Mouse (Mus musculus): ENCODE data around the gene Zfp536. TPM values are rescaled to one million over a fixed set of nuclear protein-coding genes. Genes with fewer than 3 reads are reported as not detected.

Gene Zfp536
- polyA plus RNA-seq, 1 experiment = not detected

GRCm38 (mm10) chr7:37619254-37619653 lies 154.2 kb downstream of the Zfp536 start:
- Histone ChIP-seq H3K4me2 (ENCODE audit: low read depth) (no peak overlapping the region), H3K36me3 (ENCODE audit: control insufficient read depth, insufficient read depth) (no peaks in the 10 kb centered on the region), H3K4me3 (no peak overlapping the region), H3K79me2 (ENCODE audit: control insufficient read depth, insufficient read depth) (no peaks in the 10 kb centered on the region), H3K27me3 (ENCODE audit: control insufficient read depth, insufficient read depth, insufficient read length) (no peaks in the 10 kb centered on the region), H3ac (ENCODE audit: control insufficient read depth, insufficient read length) (no peak overlapping the region)
- no peak for TF ChIP-seq POLR2A (IDR thresholded peaks at IDR 0.05; ENCODE audit: insufficient read length, low read depth)
- TF ChIP-seq CEBPB (IDR thresholded peaks at IDR 0.05; ENCODE audit: insufficient read depth, poor library complexity, severe bottlenecking) = no peak
- no peak for TF ChIP-seq E2F4 (IDR thresholded peaks at IDR 0.05; ENCODE audit: insufficient read depth)
- no peak for TF ChIP-seq POLR2AphosphoS2 (IDR thresholded peaks at IDR 0.05; ENCODE audit: insufficient read length, low read depth)
- no peak for TF ChIP-seq TCF12 (IDR thresholded peaks at IDR 0.05; ENCODE audit: insufficient read depth, poor library complexity, severe bottlenecking)
- no peak for TF ChIP-seq MYOD1 (IDR thresholded peaks at IDR 0.05; ENCODE audit: control insufficient read depth in 1 of 3, insufficient read length in 2 of 3, low read depth in 2 of 3)
- TF ChIP-seq REST (IDR thresholded peaks at IDR 0.05; ENCODE audit: insufficient read depth, insufficient read length) = no peak
- TF ChIP-seq TCF3 (IDR thresholded peaks at IDR 0.05; ENCODE audit: insufficient read length, low read depth) = no peak

GRCm38 (mm10) chr7:37617880-37618279 lies 155.6 kb downstream of the Zfp536 start:
- Histone ChIP-seq H3K79me2 (ENCODE audit: control insufficient read depth, insufficient read depth) (no peaks in the 10 kb centered on the region), H3K27me3 (ENCODE audit: control insufficient read depth, insufficient read depth, insufficient read length) (no peaks in the 10 kb centered on the region), H3K36me3 (ENCODE audit: control insufficient read depth, insufficient read depth) (no peaks in the 10 kb centered on the region), H3K4me2 (ENCODE audit: low read depth) (no peak overlapping the region), H3K4me3 (no peak overlapping the region), H3ac (ENCODE audit: control insufficient read depth, insufficient read length) (no peak overlapping the region)
- TF ChIP-seq TCF3 (IDR thresholded peaks at IDR 0.05; ENCODE audit: insufficient read length, low read depth) (no peak), E2F4 (IDR thresholded peaks at IDR 0.05; ENCODE audit: insufficient read depth) (no peak), REST (IDR thresholded peaks at IDR 0.05; ENCODE audit: insufficient read depth, insufficient read length) (no peak), SRF (IDR thresholded peaks at IDR 0.05; ENCODE audit: control insufficient read depth, insufficient read length, low read depth) (no peak), POLR2A (IDR thresholded peaks at IDR 0.05; ENCODE audit: insufficient read length, low read depth) (no peak), MAX (IDR thresholded peaks at IDR 0.05; ENCODE audit: low read depth) (no peak), MYOG (IDR thresholded peaks at IDR 0.05; ENCODE audit: control insufficient read depth in 1 of 3, insufficient read depth in 1 of 3, insufficient read length in 2 of 3, low read depth in 2 of 3) (no peak), CEBPB (IDR thresholded peaks at IDR 0.05; ENCODE audit: insufficient read depth, poor library complexity, severe bottlenecking) (no peak), TCF12 (IDR thresholded peaks at IDR 0.05; ENCODE audit: insufficient read depth, poor library complexity, severe bottlenecking) (no peak), POLR2AphosphoS2 (IDR thresholded peaks at IDR 0.05; ENCODE audit: insufficient read length, low read depth) (no peak), MYOD1 (IDR thresholded peaks at IDR 0.05; ENCODE audit: control insufficient read depth in 1 of 3, insufficient read length in 2 of 3, low read depth in 2 of 3) (no peak), USF1 (IDR thresholded peaks at IDR 0.05; ENCODE audit: low read depth) (no peak)

GRCm38 (mm10) chr7:37615932-37616331 lies 157.5 kb downstream of the Zfp536 start:
- no peak overlapping the region for H3ac ChIP-seq (ENCODE audit: control insufficient read depth, insufficient read length)
- no peaks in the 10 kb centered on the region for H3K79me2 ChIP-seq (ENCODE audit: control insufficient read depth, insufficient read depth)
- no peak overlapping the region for H3K4me2 ChIP-seq (ENCODE audit: low read depth)
- H3K27me3 ChIP-seq (ENCODE audit: control insufficient read depth, insufficient read depth, insufficient read length) = no peaks in the 10 kb centered on the region
- no peaks in the 10 kb centered on the region for H3K36me3 ChIP-seq (ENCODE audit: control insufficient read depth, insufficient read depth)
- no peak overlapping the region for H3K4me3 ChIP-seq
- TF ChIP-seq POLR2A (IDR thresholded peaks at IDR 0.05; ENCODE audit: insufficient read length, low read depth) (no peak), MYOG (IDR thresholded peaks at IDR 0.05; ENCODE audit: control insufficient read depth in 1 of 3, insufficient read depth in 1 of 3, insufficient read length in 2 of 3, low read depth in 2 of 3) (no peak), REST (IDR thresholded peaks at IDR 0.05; ENCODE audit: insufficient read depth, insufficient read length) (no peak), E2F4 (IDR thresholded peaks at IDR 0.05; ENCODE audit: insufficient read depth) (no peak), TCF12 (IDR thresholded peaks at IDR 0.05; ENCODE audit: insufficient read depth, poor library complexity, severe bottlenecking) (no peak), SRF (IDR thresholded peaks at IDR 0.05; ENCODE audit: control insufficient read depth, insufficient read length, low read depth) (no peak), MYOD1 (IDR thresholded peaks at IDR 0.05; ENCODE audit: control insufficient read depth in 1 of 3, insufficient read length in 2 of 3, low read depth in 2 of 3) (no peak), MAX (IDR thresholded peaks at IDR 0.05; ENCODE audit: low read depth) (no peak), POLR2AphosphoS2 (IDR thresholded peaks at IDR 0.05; ENCODE audit: insufficient read length, low read depth) (no peak), USF1 (IDR thresholded peaks at IDR 0.05; ENCODE audit: low read depth) (no peak), TCF3 (IDR thresholded peaks at IDR 0.05; ENCODE audit: insufficient read length, low read depth) (no peak), CEBPB (IDR thresholded peaks at IDR 0.05; ENCODE audit: insufficient read depth, poor library complexity, severe bottlenecking) (no peak)

- no peak overlapping the region for H3ac ChIP-seq (ENCODE audit: control insufficient read depth, insufficient read length)
- no peaks in the 10 kb centered on the region for H3K79me2 ChIP-seq (ENCODE audit: control insufficient read depth, insufficient read depth)
- H3K4me2 ChIP-seq (ENCODE audit: low read depth) = no peak overlapping the region
- no peaks in the 10 kb centered on the region for H3K36me3 ChIP-seq (ENCODE audit: control insufficient read depth, insufficient read depth)
- H3K4me3 ChIP-seq = no peak overlapping the region
- H3K27me3 ChIP-seq (ENCODE audit: control insufficient read depth, insufficient read depth, insufficient read length) = no peaks in the 10 kb centered on the region
- TF ChIP-seq POLR2AphosphoS2 (IDR thresholded peaks at IDR 0.05; ENCODE audit: insufficient read length, low read depth) (no peak), MYOG (IDR thresholded peaks at IDR 0.05; ENCODE audit: control insufficient read depth in 1 of 3, insufficient read depth in 1 of 3, insufficient read length in 2 of 3, low read depth in 2 of 3) (no peak), MYOD1 (IDR thresholded peaks at IDR 0.05; ENCODE audit: control insufficient read depth in 1 of 3, insufficient read length in 2 of 3, low read depth in 2 of 3) (no peak), SRF (IDR thresholded peaks at IDR 0.05; ENCODE audit: control insufficient read depth, insufficient read length, low read depth) (no peak), REST (IDR thresholded peaks at IDR 0.05; ENCODE audit: insufficient read depth, insufficient read length) (no peak), USF1 (IDR thresholded peaks at IDR 0.05; ENCODE audit: low read depth) (no peak)
Measured at GRCm38 (mm10) chr7:37614381-37614780, 159.1 kb downstream of the Zfp536 start.

GRCm38 (mm10) chr7:37608556-37608955 lies 164.9 kb downstream of the Zfp536 start:
- no peaks in the 10 kb centered on the region for H3K27me3 ChIP-seq (ENCODE audit: control insufficient read depth, insufficient read depth, insufficient read length)
- no peaks in the 10 kb centered on the region for H3K79me2 ChIP-seq (ENCODE audit: control insufficient read depth, insufficient read depth)
- TF ChIP-seq POLR2AphosphoS2 (IDR thresholded peaks at IDR 0.05; ENCODE audit: insufficient read length, low read depth) = no peak
- TF ChIP-seq TCF3 (IDR thresholded peaks at IDR 0.05; ENCODE audit: insufficient read length, low read depth) = no peak
- no peak for TF ChIP-seq E2F4 (IDR thresholded peaks at IDR 0.05; ENCODE audit: insufficient read depth)
- no peak for TF ChIP-seq CEBPB (IDR thresholded peaks at IDR 0.05; ENCODE audit: insufficient read depth, poor library complexity, severe bottlenecking)
- no peak for TF ChIP-seq MAX (IDR thresholded peaks at IDR 0.05; ENCODE audit: low read depth)
- TF ChIP-seq MYOD1 (IDR thresholded peaks at IDR 0.05; ENCODE audit: control insufficient read depth in 1 of 3, insufficient read length in 2 of 3, low read depth in 2 of 3) = no peak
- no peak for TF ChIP-seq SRF (IDR thresholded peaks at IDR 0.05; ENCODE audit: control insufficient read depth, insufficient read length, low read depth)
- TF ChIP-seq POLR2A (IDR thresholded peaks at IDR 0.05; ENCODE audit: insufficient read length, low read depth) = no peak
- TF ChIP-seq MYOG (IDR thresholded peaks at IDR 0.05; ENCODE audit: control insufficient read depth in 1 of 3, insufficient read depth in 1 of 3, insufficient read length in 2 of 3, low read depth in 2 of 3) = no peak
- TF ChIP-seq REST (IDR thresholded peaks at IDR 0.05; ENCODE audit: insufficient read depth, insufficient read length) = no peak
- no peak for TF ChIP-seq TCF12 (IDR thresholded peaks at IDR 0.05; ENCODE audit: insufficient read depth, poor library complexity, severe bottlenecking)
- TF ChIP-seq USF1 (IDR thresholded peaks at IDR 0.05; ENCODE audit: low read depth) = no peak
- no peak overlapping the region for H3ac ChIP-seq (ENCODE audit: control insufficient read depth, insufficient read length)
- no peak overlapping the region for H3K4me2 ChIP-seq (ENCODE audit: low read depth)
- no peak overlapping the region for H3K4me3 ChIP-seq
- H3K36me3 ChIP-seq (ENCODE audit: control insufficient read depth, insufficient read depth) = no peaks in the 10 kb centered on the region
